8 mouse cellular contexts compared by ENCODE assay signal in genomic region chr10:128408591-128409535, GRCm38 (mm10). TPM values are rescaled to one million over a fixed set of nuclear protein-coding genes. Genes with fewer than 3 reads are reported as not detected.
DNase-seq lines count a peak whose midpoint lies in the region; ATAC-seq and TF ChIP-seq lines count a peak whose summit lies in the region.

No protein-coding gene starts in this region.

- peaks cover 38% of the 10 kb centered on the region for H3K4me1 ChIP-seq in heart, embryonic 13.5 days
- H3K4me1 ChIP-seq in erythroblast, embryonic 14.5 days (ENCODE audit: control insufficient read depth), result peaks cover 52% of the 10 kb centered on the region
- peaks cover 15% of the 10 kb centered on the region for H3K4me1 ChIP-seq in kidney, postnatal 0 days (replicated peaks; ENCODE audit: insufficient read depth, low read length)
- peaks cover 38% of the 10 kb centered on the region for H3K4me1 ChIP-seq in liver, embryonic 16.5 days (ENCODE audit: control insufficient read depth, low read depth, low read length)

- DNase-seq in heart, adult 18-20 months, result no peak
- DNase-seq in Muller cell, postnatal 12 days (ENCODE audit: inconsistent ontology term), result peak; percentile 41
- peak; percentile 47 for DNase-seq in kidney, postnatal 0 days (ENCODE audit: low spot score)
- peak; percentile 14 for DNase-seq in retina, postnatal 7 days (ENCODE audit: low read depth, low spot score)
- no peak for DNase-seq in gastrocnemius, adult 18-20 months (ENCODE audit: low spot score)

- peak overlapping the region; percentile 97 for H3K4me2 ChIP-seq in heart, embryonic 13.5 days
- peak overlapping the region; percentile 96 for H3K4me2 ChIP-seq in kidney, postnatal 0 days (ENCODE audit: low read length)
- peak overlapping the region; percentile 97 for H3K4me2 ChIP-seq in liver, embryonic 16.5 days (ENCODE audit: low read depth, low read length)

- H3K36me3 ChIP-seq in heart, embryonic 13.5 days, result peaks cover 39% of the 10 kb centered on the region
- peaks cover 27% of the 10 kb centered on the region for H3K36me3 ChIP-seq in erythroblast, embryonic 14.5 days (ENCODE audit: control insufficient read depth)
- H3K36me3 ChIP-seq in kidney, postnatal 0 days (ENCODE audit: insufficient read depth, low read length), result peaks cover 4% of the 10 kb centered on the region; the same call in 1 of the 2 replicates
- H3K36me3 ChIP-seq in liver, embryonic 16.5 days (ENCODE audit: control insufficient read depth, insufficient read depth), result no peaks in the 10 kb centered on the region; the same call in 1 of the 2 replicates

- 15% methylated on average over 35 of the region's 35 CpGs for WGBS in heart, embryonic 13.5 days
- whole genome bisulfite sequencing in kidney, postnatal 0 days, result 15% methylated on average over 35 of the region's 35 CpGs
- WGBS in liver, embryonic 16.5 days (ENCODE audit: insufficient replicate concordance), result 14% methylated on average over 35 of the region's 35 CpGs

- no peaks in the 10 kb centered on the region for H3K27me3 ChIP-seq in heart, embryonic 13.5 days (replicated peaks)
- H3K27me3 ChIP-seq in erythroblast, embryonic 14.5 days (ENCODE audit: control insufficient read depth), result no peaks in the 10 kb centered on the region
- no peaks in the 10 kb centered on the region for H3K27me3 ChIP-seq in kidney, postnatal 0 days (ENCODE audit: insufficient read depth, low read length)
- H3K27me3 ChIP-seq in liver, embryonic 16.5 days (ENCODE audit: control insufficient read depth, insufficient read depth, low read depth, low read length), result no peaks in the 10 kb centered on the region

- ATAC-seq in heart, embryonic 13.5 days (ENCODE audit: extremely low read depth, insufficient number of reproducible peaks, low FRiP score, low TSS enrichment), result no peak
- no peak for ATAC-seq in kidney, postnatal 0 days (replicated peaks; ENCODE audit: low FRiP score, low read depth)
- ATAC-seq in liver, embryonic 16.5 days (ENCODE audit: low read depth), result no peak

- H3K4me3 ChIP-seq in heart, embryonic 13.5 days, result peak overlapping the region; percentile 93
- H3K4me3 ChIP-seq in erythroblast, embryonic 14.5 days (replicated peaks), result peak overlapping the region; percentile 91
- peak overlapping the region; percentile 66 for H3K4me3 ChIP-seq in kidney, postnatal 0 days (replicated peaks; ENCODE audit: low read depth, low read length)
- peak overlapping the region; percentile 89 for H3K4me3 ChIP-seq in liver, embryonic 16.5 days (ENCODE audit: low read depth, low read length)

- peak overlapping the region; percentile 70 for H3K27ac ChIP-seq in heart, embryonic 13.5 days (replicated peaks)
- peak overlapping the region; percentile 77 for H3K27ac ChIP-seq in kidney, postnatal 0 days
- H3K27ac ChIP-seq in liver, embryonic 16.5 days (ENCODE audit: low read length), result peak overlapping the region; percentile 69

- TF ChIP-seq CTCF in kidney, postnatal 0 days (IDR thresholded peaks at IDR 0.05; ENCODE audit: low read depth), result no peak

- peak overlapping the region; percentile 90 for H3K9ac ChIP-seq in heart, embryonic 13.5 days
- peak overlapping the region; percentile 73 for H3K9ac ChIP-seq in kidney, postnatal 0 days (ENCODE audit: low read depth, low read length)
- H3K9ac ChIP-seq in liver, embryonic 16.5 days (ENCODE audit: low read depth, low read length), result peak overlapping the region; percentile 82

- H3K9me3 ChIP-seq in heart, embryonic 13.5 days, result no peaks in the 10 kb centered on the region
- no peaks in the 10 kb centered on the region for H3K9me3 ChIP-seq in erythroblast, embryonic 14.5 days (ENCODE audit: control insufficient read depth, low read length)
- no peaks in the 10 kb centered on the region for H3K9me3 ChIP-seq in kidney, postnatal 0 days (replicated peaks; ENCODE audit: low read length)
- no peaks in the 10 kb centered on the region for H3K9me3 ChIP-seq in liver, embryonic 16.5 days (replicated peaks; ENCODE audit: control insufficient read depth, low read length)

RNA-seq across cellular contexts. Expression of gene Nabp2, which starts 2.4 kb away (rescaled TPM):
- polyA plus RNA-seq in heart, embryonic 13.5 days (2015; fragmentation: Nextera tagmentation; extraction: Ambion mirVana), result 58.0 and 63.9 TPM in 2 replicates
- total RNA-seq in heart, adult 18-20 months (2021), result 10 to 100 TPM; 41.0 to 42.8 TPM
- 32.3 and 34.1 TPM in 2 replicates for polyA plus RNA-seq in erythroblast, embryonic 14.5 days (2012)
- 82.4 and 85.5 TPM in 2 replicates for polyA plus RNA-seq in kidney, postnatal 0 days (2015; fragmentation: Nextera tagmentation; extraction: Ambion mirVana)
- 31.6 and 31.7 TPM in 2 replicates for polyA plus RNA-seq in liver, embryonic 16.5 days (2015; fragmentation: Nextera tagmentation; extraction: Ambion mirVana)
- total RNA-seq in gastrocnemius, adult 18-20 months (2021), result 10 to 100 TPM; 61.0 to 65.2 TPM

RNA-seq across cellular contexts. Expression of gene Rnf41, which starts 2.6 kb away (rescaled TPM):
- polyA plus RNA-seq in heart, embryonic 13.5 days (2015; fragmentation: Nextera tagmentation; extraction: Ambion mirVana), result 26.8 and 27.0 TPM in 2 replicates
- total RNA-seq in heart, adult 18-20 months (2021), result 10 to 100 TPM; 16.6 to 17.2 TPM
- polyA plus RNA-seq in erythroblast, embryonic 14.5 days (2012), result 0.37 and 0.48 TPM in 2 replicates
- 34.9 and 39.3 TPM in 2 replicates for polyA plus RNA-seq in kidney, postnatal 0 days (2015; fragmentation: Nextera tagmentation; extraction: Ambion mirVana)
- 8.3 and 8.5 TPM in 2 replicates for polyA plus RNA-seq in liver, embryonic 16.5 days (2015; fragmentation: Nextera tagmentation; extraction: Ambion mirVana)
- total RNA-seq in gastrocnemius, adult 18-20 months (2021), result 10 to 100 TPM; 12.7 to 13.2 TPM

RNA-seq across cellular contexts. Expression of gene Slc39a5, which starts 7.8 kb away (rescaled TPM):
- polyA plus RNA-seq in heart, embryonic 13.5 days (2015; fragmentation: Nextera tagmentation; extraction: Ambion mirVana), result 0.12 and 1.5 TPM in 2 replicates
- not detected for total RNA-seq in heart, adult 18-20 months (2021)
- 0.15 and 0.16 TPM in 2 replicates for polyA plus RNA-seq in erythroblast, embryonic 14.5 days (2012)
- 56.0 and 64.8 TPM in 2 replicates for polyA plus RNA-seq in kidney, postnatal 0 days (2015; fragmentation: Nextera tagmentation; extraction: Ambion mirVana)
- 76.8 and 88.2 TPM in 2 replicates for polyA plus RNA-seq in liver, embryonic 16.5 days (2015; fragmentation: Nextera tagmentation; extraction: Ambion mirVana)
- total RNA-seq in gastrocnemius, adult 18-20 months (2021), result not detected

RNA-seq across cellular contexts. Expression of gene Ankrd52, which starts 31.9 kb away (rescaled TPM):
- polyA plus RNA-seq in heart, embryonic 13.5 days (2015; fragmentation: Nextera tagmentation; extraction: Ambion mirVana), result 8.8 and 9.4 TPM in 2 replicates
- 10 to 100 TPM; 38.1 to 40.3 TPM for total RNA-seq in heart, adult 18-20 months (2021)
- 1.4 and 1.9 TPM in 2 replicates for polyA plus RNA-seq in erythroblast, embryonic 14.5 days (2012)
- 6.2 TPM in 2 replicates for polyA plus RNA-seq in kidney, postnatal 0 days (2015; fragmentation: Nextera tagmentation; extraction: Ambion mirVana)
- polyA plus RNA-seq in liver, embryonic 16.5 days (2015; fragmentation: Nextera tagmentation; extraction: Ambion mirVana), result 4.0 and 4.3 TPM in 2 replicates
- 10 to 100 TPM; 44.5 to 47.0 TPM for total RNA-seq in gastrocnemius, adult 18-20 months (2021)

RNA-seq across cellular contexts. Expression of gene Coq10a, which starts 40.1 kb away (rescaled TPM):
- polyA plus RNA-seq in heart, embryonic 13.5 days (2015; fragmentation: Nextera tagmentation; extraction: Ambion mirVana), result 11.8 and 12.6 TPM in 2 replicates
- total RNA-seq in heart, adult 18-20 months (2021), result 100 to 1,000 TPM; 365 to 392 TPM
- polyA plus RNA-seq in erythroblast, embryonic 14.5 days (2012), result 0.49 and 0.53 TPM in 2 replicates
- 18.3 and 19.7 TPM in 2 replicates for polyA plus RNA-seq in kidney, postnatal 0 days (2015; fragmentation: Nextera tagmentation; extraction: Ambion mirVana)
- polyA plus RNA-seq in liver, embryonic 16.5 days (2015; fragmentation: Nextera tagmentation; extraction: Ambion mirVana), result 0.65 and 0.96 TPM in 2 replicates
- total RNA-seq in gastrocnemius, adult 18-20 months (2021), result 100 to 1,000 TPM; 388 to 467 TPM

Comparison
In these comparisons a context has a peak if more than half of its experiments do, and no peak if none do; other contexts are left out.
1. DNase-seq: peak in Muller cell, postnatal 12 days (single experiment), kidney, postnatal 0 days (single experiment) and retina, postnatal 7 days (single experiment); none in heart, adult 18-20 months (0 of 2) and gastrocnemius, adult 18-20 months (single experiment).
2. RNA of gene Slc39a5, which starts 7.8 kb away (polyA plus RNA-seq): 76.8 to 88.2 TPM in liver, embryonic 16.5 days and 56.0 to 64.8 TPM in kidney, postnatal 0 days; 0.15 to 0.16 TPM in erythroblast, embryonic 14.5 days and 0.12 to 1.5 TPM in heart, embryonic 13.5 days; every median in the first group is over 10 times any median in the second.
3. Peak in every context shown above with its lines, with median percentiles within 50 percentile points of each other: H3K27ac ChIP-seq, H3K4me2 ChIP-seq, H3K4me3 ChIP-seq and H3K9ac ChIP-seq.